Mouse (Mus musculus) A20 (cell line): ENCODE measurements around the gene Edn2.
A peak's percentile ranks its signal among the peaks of the same experiment; 100 is the strongest.

Source experiments
- DNase-seq: peaks from one replicate; pipeline ENCODE4 v3.0.0-alpha.2; 2011; ENCODE audit warnings: low read depth, low spot score

Gene Edn2

DNA sequence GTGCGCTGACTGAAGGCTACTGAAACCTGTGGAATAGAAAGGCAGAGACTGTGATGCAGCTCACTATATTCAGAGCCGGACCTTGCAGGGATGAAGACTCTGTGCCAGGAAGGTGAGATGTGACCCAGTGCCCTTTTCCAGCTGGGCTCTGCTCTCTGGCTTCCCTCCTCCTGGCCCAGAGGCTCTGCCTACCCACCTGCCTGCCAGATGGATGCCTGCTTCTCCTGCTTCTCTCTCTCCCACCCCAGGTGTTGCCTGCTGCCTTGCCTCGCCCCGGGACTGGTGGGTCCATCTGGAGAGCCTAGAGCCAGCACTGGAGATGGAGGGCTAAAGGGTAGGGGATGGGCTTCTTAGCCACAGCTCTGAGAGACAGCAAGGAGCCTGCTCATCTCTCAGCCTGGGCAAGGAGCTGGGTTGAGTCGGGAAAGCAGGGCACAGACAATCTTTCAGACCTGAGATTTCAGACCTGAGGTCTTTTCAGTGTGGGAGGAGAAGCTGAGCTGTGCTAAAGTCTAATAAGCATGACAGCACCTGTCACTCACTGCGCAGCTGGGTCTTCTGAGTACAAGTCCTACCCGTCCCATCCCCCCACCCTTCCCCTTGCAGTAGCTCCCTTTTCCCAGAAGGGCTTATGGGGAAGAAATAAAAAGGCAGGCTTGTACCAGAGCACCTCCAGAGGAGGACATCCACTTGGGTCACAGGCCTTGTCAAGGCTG lies 39.7 kb downstream of the Edn2 start:
- no peak for DNase-seq

DNA sequence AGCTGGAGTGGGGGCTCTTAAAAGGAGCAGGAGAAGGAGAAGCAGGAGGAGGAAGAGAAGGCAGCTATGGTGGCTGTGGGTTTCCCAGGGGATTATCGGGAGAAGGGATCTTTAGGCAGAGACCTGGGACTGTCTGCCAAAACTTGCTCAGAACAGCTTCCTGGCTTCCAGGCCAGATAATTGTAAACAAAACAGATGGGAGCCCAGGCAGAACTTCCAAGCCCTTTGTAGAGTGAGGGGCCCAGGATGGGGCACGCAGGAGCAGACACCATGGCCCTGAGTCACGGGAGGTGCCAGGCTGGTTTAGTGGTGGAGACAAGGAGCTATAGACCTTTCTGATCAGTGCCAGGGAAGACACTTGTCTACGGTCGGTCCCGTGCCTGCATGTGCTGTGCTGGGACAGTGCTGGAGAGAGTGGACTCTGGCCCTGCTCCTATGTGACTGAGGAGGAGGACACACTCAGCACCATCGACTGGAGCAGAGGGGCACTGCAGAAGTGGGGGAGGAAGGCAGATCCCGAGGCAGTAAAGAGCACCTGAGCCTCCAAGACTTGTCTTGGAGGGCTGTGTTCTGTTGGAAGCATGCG lies 43.4 kb downstream of the Edn2 start:
- DNase-seq: no peak

DNA sequence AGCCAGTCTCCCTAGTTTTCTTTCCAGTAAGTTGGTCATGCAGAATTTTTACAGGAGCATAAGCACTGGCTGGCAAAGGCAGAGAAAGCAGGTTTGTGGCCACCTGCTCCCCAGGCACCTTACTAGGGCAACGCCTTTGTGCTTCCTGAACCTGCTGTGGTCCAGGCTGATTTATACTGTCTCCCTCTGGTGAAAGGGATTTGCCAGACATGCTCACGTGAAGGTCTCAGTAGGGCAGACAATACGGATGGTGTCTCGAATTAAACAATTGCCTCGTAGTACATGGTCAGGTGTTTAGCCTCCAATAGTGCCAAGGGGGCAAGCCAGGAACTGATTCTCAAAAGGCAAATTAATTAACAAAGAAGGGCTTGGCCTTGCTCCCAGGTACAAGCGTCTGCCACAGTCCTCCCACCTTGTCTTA lies 45.5 kb downstream of the Edn2 start:
- no peak for DNase-seq

DNA sequence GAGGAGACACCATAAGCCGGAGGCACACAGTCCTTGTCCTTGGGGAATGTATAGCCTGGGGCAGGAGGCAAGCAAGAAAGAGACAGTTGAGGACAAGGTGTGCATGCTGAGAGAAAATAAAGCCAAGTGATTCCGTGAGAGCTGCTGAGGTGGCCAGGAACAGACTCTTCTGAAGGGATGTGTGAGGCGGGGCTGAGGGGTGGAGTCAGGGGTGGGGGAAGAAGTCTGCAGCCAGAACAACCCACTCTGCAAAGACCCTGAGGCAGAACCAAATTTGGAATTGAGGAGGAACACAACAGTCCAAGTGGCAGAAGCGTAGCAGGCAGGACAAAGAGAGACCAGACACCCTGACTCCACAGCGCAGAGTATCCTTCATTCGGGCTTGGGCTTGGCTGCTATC lies 51.1 kb downstream of the Edn2 start:
- no peak for DNase-seq

DNA sequence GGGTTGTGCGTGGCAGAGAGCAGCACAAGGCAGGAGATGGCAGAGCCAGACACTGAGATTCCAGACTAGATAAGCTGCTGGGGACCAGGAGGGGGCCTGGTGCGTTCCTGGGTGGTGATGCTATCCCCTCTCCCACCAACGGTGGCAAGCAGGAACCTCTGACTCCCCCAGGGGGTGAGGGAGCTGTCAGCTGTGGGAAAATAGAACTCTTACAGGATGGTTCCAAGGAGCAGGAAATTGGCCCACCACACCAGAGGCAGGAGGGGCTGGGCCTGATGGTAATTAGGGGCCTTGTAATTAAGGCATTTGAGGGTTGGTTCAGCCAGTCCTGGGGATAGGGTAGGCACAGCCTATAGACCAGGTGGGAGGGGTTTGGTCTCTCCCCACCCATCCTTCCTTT lies 51.8 kb downstream of the Edn2 start:
- DNase-seq: no peak

DNA sequence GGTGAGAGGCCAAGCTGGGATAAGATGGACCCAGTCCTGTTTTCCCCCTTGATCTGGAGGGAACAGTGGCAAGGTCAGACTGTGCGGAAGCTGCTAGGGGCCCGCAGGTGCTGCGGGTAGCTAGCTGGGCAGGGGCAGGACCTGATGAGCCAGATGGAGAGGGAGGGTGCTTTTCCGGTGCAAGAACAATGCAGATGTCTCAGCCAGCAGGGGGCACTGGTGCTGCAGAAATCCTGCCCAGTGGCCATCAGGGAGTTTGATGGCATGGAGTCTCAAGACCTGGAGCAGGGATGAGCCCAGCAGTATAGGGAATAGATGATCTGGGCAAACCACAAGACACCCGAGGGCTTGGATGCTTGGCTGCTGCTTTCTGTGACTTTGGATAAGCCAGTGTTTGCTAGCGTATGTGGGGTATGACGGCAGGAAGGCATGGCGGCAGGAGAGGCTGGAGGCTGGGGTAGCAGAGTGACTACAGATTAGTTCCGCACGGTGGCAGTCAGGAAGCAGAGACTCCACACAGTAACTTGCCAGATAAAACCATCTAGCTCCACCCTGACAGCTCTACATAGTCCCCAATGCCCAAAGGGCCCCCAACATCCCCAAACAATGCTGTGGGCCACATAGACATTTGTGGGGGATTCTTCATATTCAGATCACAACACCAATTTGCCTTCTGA lies 55.0 kb downstream of the Edn2 start:
- peak; percentile 52 for DNase-seq

DNA sequence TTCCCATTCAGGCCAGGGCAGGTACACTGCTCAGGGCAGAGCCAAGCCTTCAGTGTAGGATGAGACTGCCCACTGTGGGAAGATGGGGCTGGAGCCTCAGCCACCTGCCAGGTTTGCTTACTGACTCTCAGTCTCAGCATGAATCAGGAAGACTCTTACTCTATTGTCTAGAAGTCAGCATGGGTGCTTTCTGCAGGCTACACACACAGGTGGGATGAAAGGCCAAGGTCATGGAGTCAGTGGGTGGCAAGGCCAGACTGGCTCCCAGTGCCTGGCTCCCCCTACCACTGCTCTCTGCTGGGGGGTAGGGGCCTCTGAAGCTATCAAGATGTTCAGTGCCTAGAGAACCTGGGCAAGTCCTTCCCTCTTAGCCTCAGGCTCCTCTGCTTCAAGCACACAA lies 55.9 kb downstream of the Edn2 start:
- DNase-seq: no peak
